Mouse (Mus musculus) 3T3-L1 (cell line): ENCODE measurements around the gene Olfr731.

ENCODE experiments used
- DNase-seq: peaks from one replicate; pipeline ENCODE4 v3.0.0-alpha.2; 2015; ENCODE audit warnings: low read depth, low spot score

Gene Olfr731

DNA sequence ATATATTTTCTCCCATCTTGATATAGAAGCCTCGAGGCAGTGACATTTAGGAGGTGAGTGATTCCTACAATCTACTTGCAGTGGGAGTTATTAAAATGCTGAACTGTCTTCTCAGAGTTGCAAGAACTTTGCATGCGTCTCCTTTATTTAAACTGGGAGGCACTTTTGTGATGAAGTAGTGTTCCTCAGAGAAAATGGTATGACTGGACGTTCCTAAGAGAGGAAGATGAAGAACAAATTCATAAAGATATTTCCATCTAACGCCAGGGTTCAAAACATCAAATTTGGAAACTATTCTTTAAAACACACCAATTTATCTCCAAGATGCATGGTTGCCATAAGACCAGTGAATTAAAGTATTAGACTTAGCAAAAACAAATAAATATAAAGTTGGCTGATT, at the start of gene Olfr731:
Olfr731 (minus strand) TSS at position 101 of the 400 bp plus-strand sequence.
- DNase-seq: no peak

GRCm38 (mm10) chr14:50284106-50284505, 42.4 kb upstream of the Olfr731 start, which contains the start of gene Olfr732:
TSS of gene Olfr732 (minus strand) at chr14:50284206.
- no peak for DNase-seq

DNA sequence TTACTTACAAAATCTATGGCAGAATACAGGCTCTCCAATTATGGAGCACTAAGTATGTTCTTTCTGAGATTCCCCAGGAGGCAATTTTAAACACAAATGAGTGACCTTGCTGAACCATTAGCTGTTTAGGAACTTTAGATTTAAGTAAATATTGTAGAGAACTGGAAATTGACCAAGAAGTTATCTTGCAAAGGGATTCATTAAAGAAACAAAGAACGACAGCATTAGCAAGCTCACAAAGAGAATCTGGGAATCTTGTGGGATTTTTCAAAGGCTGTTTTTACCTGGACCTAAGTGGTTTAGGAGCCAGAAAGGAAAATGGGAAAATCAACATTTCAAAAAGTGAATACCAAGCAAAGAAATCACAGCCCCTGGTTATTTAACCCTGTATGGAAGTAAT, 53.6 kb downstream of the Olfr731 start, which contains the start of gene Olfr730:
Olfr730 (minus strand) TSS at position 101 of the 400 bp plus-strand sequence.
- no peak for DNase-seq
